ENCODE assay signal across 30 mouse cellular contexts in the genomic region with DNA sequence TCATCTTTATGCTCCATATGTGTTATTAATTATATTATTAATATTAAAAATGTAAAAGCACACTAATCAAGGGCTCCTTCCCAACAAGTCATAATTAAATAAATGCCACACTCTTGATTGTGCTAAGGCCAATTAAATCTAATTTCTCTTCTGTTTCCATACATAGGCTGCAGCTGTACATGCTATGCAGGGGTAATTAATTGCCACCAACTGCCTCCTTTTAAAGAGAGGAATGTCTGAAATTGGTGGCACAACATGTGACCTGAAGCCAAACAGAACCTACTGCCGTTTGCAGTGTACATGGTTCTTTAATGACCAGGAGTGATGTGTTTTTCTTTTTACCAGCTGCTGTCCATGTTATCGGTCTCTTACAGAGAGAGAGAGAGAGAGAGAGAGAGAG.
DNase-seq lines count a peak whose midpoint lies in the region; ATAC-seq and TF ChIP-seq lines count a peak whose summit lies in the region.
"Had no signal": no experiment of that assay in that cellular context is flagged by ENCODE, and none has a peak within 500 bp of the region (broad histone marks: within the 10 kb centered on the region; RNA-seq: fewer than 3 reads in every experiment).

No protein-coding gene starts in this region.

- no peaks in the 10 kb centered on the region for H3K4me1 ChIP-seq in forebrain, embryonic 12.5 days
- no peaks in the 10 kb centered on the region for H3K4me1 ChIP-seq in forebrain, postnatal 0 days (ENCODE audit: insufficient read depth)
- H3K4me1 ChIP-seq in neural tube, embryonic 14.5 days (ENCODE audit: control insufficient read depth, insufficient read depth, low read length), result no peaks in the 10 kb centered on the region
- H3K4me1 ChIP-seq in neural tube, embryonic 15.5 days, result peaks cover 6% of the 10 kb centered on the region
- H3K4me1 ChIP-seq: embryonic facial prominence, embryonic 10.5 days; embryonic facial prominence, embryonic 13.5 days; hindbrain, embryonic 10.5 days; intestine, embryonic 15.5 days had no signal

- no peak overlapping the region for H3K4me2 ChIP-seq in forebrain, embryonic 12.5 days
- H3K4me2 ChIP-seq in forebrain, postnatal 0 days (ENCODE audit: low read depth), result no peak overlapping the region
- H3K4me2 ChIP-seq in neural tube, embryonic 14.5 days (ENCODE audit: low read depth, low read length), result no peak overlapping the region
- no peak overlapping the region for H3K4me2 ChIP-seq in neural tube, embryonic 15.5 days
- H3K4me2 ChIP-seq: embryonic facial prominence, embryonic 13.5 days; heart, embryonic 11.5 days; hindbrain, embryonic 13.5 days; intestine, embryonic 15.5 days had no signal

- no peak overlapping the region for H3K4me3 ChIP-seq in forebrain, embryonic 12.5 days (replicated peaks)
- no peak overlapping the region for H3K4me3 ChIP-seq in forebrain, postnatal 0 days (ENCODE audit: low read depth, low read length)
- no peak overlapping the region for H3K4me3 ChIP-seq in neural tube, embryonic 14.5 days (ENCODE audit: low read depth, low read length)
- no peak overlapping the region for H3K4me3 ChIP-seq in neural tube, embryonic 15.5 days (replicated peaks)
- H3K4me3 ChIP-seq: embryonic facial prominence, embryonic 10.5 days; embryonic facial prominence, embryonic 13.5 days; erythroblast, embryonic 14.5 days; heart, adult 2 months; hindbrain, embryonic 10.5 days; hindbrain, embryonic 13.5 days; intestine, embryonic 15.5 days had no signal

- no peak for TF ChIP-seq CTCF in forebrain, postnatal 0 days (IDR thresholded peaks at IDR 0.05; ENCODE audit: low read depth)

- H3K9me3 ChIP-seq in forebrain, embryonic 12.5 days, result no peaks in the 10 kb centered on the region
- H3K9me3 ChIP-seq in forebrain, postnatal 0 days (ENCODE audit: low read length), result no peaks in the 10 kb centered on the region
- no peaks in the 10 kb centered on the region for H3K9me3 ChIP-seq in neural tube, embryonic 14.5 days (ENCODE audit: control insufficient read depth, low read length)
- H3K9me3 ChIP-seq in neural tube, embryonic 15.5 days (replicated peaks), result no peaks in the 10 kb centered on the region
- H3K9me3 ChIP-seq: embryonic facial prominence, embryonic 10.5 days; embryonic facial prominence, embryonic 13.5 days; hindbrain, embryonic 10.5 days; hindbrain, embryonic 13.5 days; intestine, embryonic 15.5 days had no signal

- WGBS in forebrain, embryonic 12.5 days, result 24% methylated on average over 2 of the region's 2 CpGs
- 21% methylated on average over 2 of the region's 2 CpGs for WGBS in forebrain, postnatal 0 days
- 31% methylated on average over 2 of the region's 2 CpGs for WGBS in neural tube, embryonic 14.5 days
- 31% methylated on average over 2 of the region's 2 CpGs for WGBS in neural tube, embryonic 15.5 days

- no peak for DNase-seq in forebrain, postnatal 0 days
- peak; percentile 26 for DNase-seq in forelimb bud, embryonic 11.5 days (ENCODE audit: low read depth, low spot score)
- no peak for DNase-seq in thymus, postnatal 14 days
- no peak for DNase-seq in heart, postnatal 25 days (ENCODE audit: low spot score)
- DNase-seq: adrenal gland, postnatal 10 days; adrenal gland, postnatal 36 days; B cell, adult 2 months; cerebellum, adult 11 months; cerebellum, adult 2 months; cerebellum, adult 9-11 months; cerebellum, postnatal 25 days; embryo, embryonic 11 days; gastrocnemius, postnatal 25 days; heart, adult 2 months; heart, postnatal 36 days; kidney, adult 11 months had no signal

- no peak overlapping the region for H3K27ac ChIP-seq in forebrain, embryonic 12.5 days
- H3K27ac ChIP-seq in forebrain, postnatal 0 days (ENCODE audit: low read depth, low read length), result no peak overlapping the region
- H3K27ac ChIP-seq in neural tube, embryonic 14.5 days (ENCODE audit: low read depth, low read length), result no peak overlapping the region
- H3K27ac ChIP-seq in neural tube, embryonic 15.5 days (replicated peaks), result no peak overlapping the region
- H3K27ac ChIP-seq: embryonic facial prominence, embryonic 10.5 days; embryonic facial prominence, embryonic 13.5 days; heart, adult 2 months; hindbrain, embryonic 10.5 days; hindbrain, embryonic 13.5 days; intestine, embryonic 15.5 days had no signal

- no peaks in the 10 kb centered on the region for H3K27me3 ChIP-seq in forebrain, embryonic 12.5 days
- no peaks in the 10 kb centered on the region for H3K27me3 ChIP-seq in forebrain, postnatal 0 days (ENCODE audit: insufficient read depth, low read length)
- no peaks in the 10 kb centered on the region for H3K27me3 ChIP-seq in neural tube, embryonic 14.5 days (ENCODE audit: control insufficient read depth, insufficient read depth, low read length)
- no peaks in the 10 kb centered on the region for H3K27me3 ChIP-seq in neural tube, embryonic 15.5 days (replicated peaks)
- H3K27me3 ChIP-seq: CH12.LX; embryonic facial prominence, embryonic 13.5 days; hindbrain, embryonic 13.5 days; intestine, embryonic 15.5 days had no signal

- intact Hi-C loops in heart, postnatal 25 days (cut with DNase I), result no loop called here

- H3K36me3 ChIP-seq in forebrain, embryonic 12.5 days (replicated peaks), result no peaks in the 10 kb centered on the region
- H3K36me3 ChIP-seq in forebrain, postnatal 0 days (ENCODE audit: insufficient read depth), result no peaks in the 10 kb centered on the region
- no peaks in the 10 kb centered on the region for H3K36me3 ChIP-seq in neural tube, embryonic 14.5 days (ENCODE audit: control insufficient read depth, insufficient read depth, low read length)
- H3K36me3 ChIP-seq in neural tube, embryonic 15.5 days, result no peaks in the 10 kb centered on the region
- H3K36me3 ChIP-seq: embryonic facial prominence, embryonic 10.5 days; embryonic facial prominence, embryonic 13.5 days; G1E; hindbrain, embryonic 10.5 days; hindbrain, embryonic 13.5 days; intestine, embryonic 15.5 days had no signal

- no peak overlapping the region for H3K9ac ChIP-seq in forebrain, embryonic 12.5 days
- H3K9ac ChIP-seq in forebrain, postnatal 0 days, result no peak overlapping the region
- H3K9ac ChIP-seq in neural tube, embryonic 14.5 days (replicated peaks; ENCODE audit: low read depth, low read length), result no peak overlapping the region
- no peak overlapping the region for H3K9ac ChIP-seq in neural tube, embryonic 15.5 days (replicated peaks)
- H3K9ac ChIP-seq: embryonic facial prominence, embryonic 13.5 days; hindbrain, embryonic 13.5 days; intestine, embryonic 15.5 days had no signal

- peak; percentile 88 for ATAC-seq in forebrain, embryonic 12.5 days (ENCODE audit: low FRiP score)
- ATAC-seq in forebrain, postnatal 0 days, result no peak
- 0 out of 2 replicates have a peak, but pooled peaks have one; percentile 21 for ATAC-seq in neural tube, embryonic 14.5 days (ENCODE audit: low read depth)
- no peak for ATAC-seq in neural tube, embryonic 15.5 days (ENCODE audit: low FRiP score)
- ATAC-seq: hindbrain, embryonic 16.5 days; intestine, embryonic 15.5 days; Patski had no signal

Comparison
In these comparisons a context has a peak if more than half of its experiments do, and no peak if none do; other contexts are left out.
1. ATAC-seq: peak in forebrain, embryonic 12.5 days (single experiment) and neural tube, embryonic 14.5 days (single experiment); none in forebrain, postnatal 0 days (single experiment) and neural tube, embryonic 15.5 days (single experiment).